Mouse (Mus musculus): ENCODE data around the gene Mink1.

- TF ChIP-seq MAFK (IDR thresholded peaks at IDR 0.05; ENCODE audit: insufficient read depth, low read depth, low read length) (no peak), ZC3H11A (IDR thresholded peaks at IDR 0.05; ENCODE audit: borderline replicate concordance, low read depth, low read length) (no peak), ZNF384 (IDR thresholded peaks at IDR 0.05; ENCODE audit: low read depth, low read length) (no peak), CHD2 (IDR thresholded peaks at IDR 0.05; ENCODE audit: low read depth, low read length) (no peak)
These were observed 33.0 kb downstream of the Mink1 start for GRCm38 (mm10) chr11:70595638-70596037.

All from ES-E14 (cell line).